Mouse (Mus musculus): ENCODE measurements at regions not wholly inside any gene's neighbourhood (a gene's known extent, or its start where the extent isn't known, plus 50 kb on each side); places are given as distances from the start of the nearest gene placed in this dataset.

DNA sequence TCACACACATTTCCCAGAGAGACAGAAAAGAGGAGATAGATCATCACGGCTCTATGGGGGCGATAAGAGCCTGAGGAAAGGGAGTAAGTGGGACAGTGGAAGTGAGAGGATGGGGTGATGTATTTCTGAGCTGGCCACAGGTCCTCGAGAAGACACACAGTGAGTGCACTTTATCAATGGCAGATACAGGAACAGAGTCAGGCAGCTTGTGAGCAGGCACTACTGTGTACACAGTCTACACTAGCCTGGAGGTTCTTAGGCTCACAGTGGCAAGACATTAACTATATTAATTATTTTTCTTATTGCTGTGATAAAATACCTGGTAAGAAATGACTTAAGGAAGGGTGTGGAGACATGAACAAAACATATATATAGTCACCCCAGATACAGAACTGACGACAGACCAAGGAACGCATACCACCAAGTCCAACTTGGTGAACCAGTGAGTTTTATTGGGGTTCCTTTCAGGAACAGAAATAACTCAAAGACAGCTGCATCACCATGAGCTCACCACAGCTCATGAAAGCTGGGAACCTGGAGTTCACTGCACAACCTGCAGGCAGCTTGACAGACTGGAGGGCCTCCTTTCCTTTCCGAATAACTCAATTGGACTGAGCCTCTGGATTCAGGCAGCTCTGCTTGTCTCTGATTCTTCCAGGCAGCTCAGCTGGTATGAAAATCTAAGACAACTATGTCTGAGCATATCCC lies 51.5 kb upstream of the Slc9a9 start:
- TF ChIP-seq CTCF (IDR thresholded peaks at IDR 0.05; ENCODE audit: low read depth): no peak
- TF ChIP-seq EP300 (IDR thresholded peaks at IDR 0.05; ENCODE audit: low read depth): no peak
- Histone ChIP-seq H3K27me3 (ENCODE audit: control insufficient read depth, insufficient read depth, low read length) (no peaks in the 10 kb centered on the region), H3K4me3 (ENCODE audit: insufficient read depth in 1 of 2, low read depth in 2 of 2, low read length in 2 of 2) (no peak overlapping the region), H3K9me3 (ENCODE audit: control insufficient read depth, low read length) (no peaks in the 10 kb centered on the region), H3K27ac (no peak overlapping the region), H3K4me2 (ENCODE audit: low read depth) (no peak overlapping the region), H3K4me1 (replicated peaks; ENCODE audit: control insufficient read depth in 2 of 2, insufficient read depth in 2 of 2, low read length in 1 of 2) (0 out of 4 replicates have a peak, but pooled peaks cover 0 to 2% of the 10 kb centered on the region in 2 experiments), H3K9ac (replicated peaks) (no peak overlapping the region), H3K36me3 (replicated peaks; ENCODE audit: control insufficient read depth, insufficient read depth, low read depth) (no peaks in the 10 kb centered on the region)
- ATAC-seq (ENCODE audit: insufficient read depth): no peak
- WGBS (ENCODE audit: insufficient replicate concordance): 61% methylated on average over 6 of the region's 6 CpGs
- no peak for DNase-seq (ENCODE audit: low read depth in 3 of 3, low spot score in 3 of 3)
